In genomic region chr11:116626299-116627071, GRCm38 (mm10) we compare ENCODE assay signal across 9 mouse cellular contexts. TPM values are rescaled to one million over a fixed set of nuclear protein-coding genes. Genes with fewer than 3 reads are reported as not detected.
DNase-seq lines count a peak whose midpoint lies in the region; ATAC-seq and TF ChIP-seq lines count a peak whose summit lies in the region.
"Had no signal": no experiment of that assay in that cellular context is flagged by ENCODE, and none has a peak within 500 bp of the region (broad histone marks: within the 10 kb centered on the region; RNA-seq: fewer than 3 reads in every experiment).

Rhbdf2 (minus strand) TSS chr11:116627019.

- no peaks in the 10 kb centered on the region for H3K9me3 ChIP-seq in ES-Bruce4 (replicated peaks; ENCODE audit: control insufficient read depth, insufficient read depth, low read length, poor library complexity, severe bottlenecking)
- H3K9me3 ChIP-seq: hindbrain, embryonic 12.5 days had no signal

- no peak for TF ChIP-seq POLR2A in ES-Bruce4 (IDR thresholded peaks at IDR 0.05; ENCODE audit: insufficient read depth, low read length)
- TF ChIP-seq POLR2A in bone marrow macrophage, adult 2 months (IDR thresholded peaks at IDR 0.05; ENCODE audit: borderline replicate concordance, low read depth, low read length), result no peak

- ATAC-seq in granulocyte monocyte progenitor cell, adult 5-6 weeks (replicated peaks; ENCODE audit: poor library complexity, severe bottlenecking), result no peak

- H3K4me1 ChIP-seq in ES-Bruce4 (ENCODE audit: control insufficient read depth, insufficient read depth, low read length), result peaks cover 9% of the 10 kb centered on the region
- H3K4me1 ChIP-seq in bone marrow macrophage, adult 2 months (ENCODE audit: control insufficient read depth, insufficient read depth, low read length), result peaks cover 35% of the 10 kb centered on the region

- no peak for TF ChIP-seq EP300 in ES-Bruce4 (IDR thresholded peaks at IDR 0.05; ENCODE audit: insufficient read depth, low read depth, low read length)

- DNase-seq in gastrocnemius, adult 8-10 months (ENCODE audit: low spot score in 2 of 2), result no peak
- no peak for DNase-seq in gastrocnemius, postnatal 36 days
- DNase-seq in heart, postnatal 4 days, result peak; percentile 19
- no peak for DNase-seq in left cerebral cortex, adult 18-20 months (ENCODE audit: low spot score in 2 of 2)
- no peak for DNase-seq in kidney, postnatal 36 days

- intact Hi-C loops in gastrocnemius, postnatal 36 days (cut with DNase I), result no loop called here

- H3K27me3 ChIP-seq in ES-Bruce4 (ENCODE audit: control insufficient read depth, insufficient read depth, low read length, poor library complexity, severe bottlenecking), result no peaks in the 10 kb centered on the region

- H3K4me3 ChIP-seq in ES-Bruce4 (ENCODE audit: low read depth, low read length), result no peak within 1 kb of the TSS
- no peak within 1 kb of the TSS for H3K4me3 ChIP-seq in bone marrow macrophage, adult 2 months (ENCODE audit: insufficient read depth, low read length)
- H3K4me3 ChIP-seq: hindbrain, embryonic 12.5 days had no signal

- no peak for TF ChIP-seq CTCF in ES-Bruce4 (IDR thresholded peaks at IDR 0.05; ENCODE audit: low read depth, low read length)
- no peak for TF ChIP-seq CTCF in bone marrow macrophage, adult 2 months (IDR thresholded peaks at IDR 0.05; ENCODE audit: low read depth, low read length)

- H3K9ac ChIP-seq in ES-Bruce4 (ENCODE audit: low read depth, poor library complexity, severe bottlenecking), result no peak within 1 kb of the TSS
- H3K9ac ChIP-seq: hindbrain, embryonic 12.5 days had no signal

- H3K27ac ChIP-seq in ES-Bruce4 (ENCODE audit: insufficient read depth, low read length), result no peak within 1 kb of the TSS
- 0 out of 2 replicates have a peak within 1 kb of the TSS, but pooled peaks have one; percentile 2 for H3K27ac ChIP-seq in bone marrow macrophage, adult 2 months (ENCODE audit: insufficient read depth, low read depth, low read length)
- H3K27ac ChIP-seq: hindbrain, embryonic 12.5 days had no signal

- H3K36me3 ChIP-seq in ES-Bruce4 (ENCODE audit: control insufficient read depth, insufficient read depth, low read length, poor library complexity, severe bottlenecking), result no peaks in the 10 kb centered on the region
- H3K36me3 ChIP-seq: hindbrain, embryonic 12.5 days had no signal

RNA-seq across cellular contexts. Expression of gene Rhbdf2, which starts in this region (rescaled TPM):
- total RNA-seq in gastrocnemius, adult 8-10 months (2022), result 10 to 100 TPM; 10.6 to 19.9 (median 11.2) TPM
- 10 to 100 TPM in 1 of 2 experiments, 1 to 10 TPM in 1; 9.4 to 10.2 TPM for total RNA-seq in gastrocnemius, postnatal 36 days (2021)
- polyA plus RNA-seq in ES-Bruce4 (2011; ENCODE audit: insufficient read depth, insufficient read length, low read depth, missing spikeins), result 36.5 and 39.1 TPM in 2 replicates
- 37.5 and 39.0 TPM in 2 replicates for polyA plus RNA-seq in bone marrow macrophage, adult 2 months (2012; ENCODE audit: insufficient read depth, insufficient read length, missing spikeins)
- total RNA-seq in heart, postnatal 4 days (2021), result 10 to 100 TPM; 16.4 to 17.5 TPM
- 1 to 10 TPM; 1.6 to 1.9 TPM for total RNA-seq in left cerebral cortex, adult 18-20 months (2021)
- total RNA-seq in granulocyte monocyte progenitor cell, adult 5-6 weeks (2014; fragmentation: Nextera tagmentation), result 7.3 and 8.6 TPM in 2 replicates
- 2.9 TPM in 2 replicates for total RNA-seq in granulocyte monocyte progenitor cell, adult 5-6 weeks (2017)
